Mouse (Mus musculus): ENCODE results near the gene Zc2hc1c. TPM values are rescaled to one million over a fixed set of nuclear protein-coding genes. Genes with fewer than 3 reads are reported as not detected.

The Zc2hc1c gene
- polyA plus RNA-seq, 1 experiment, result 0.53 TPM

DNA sequence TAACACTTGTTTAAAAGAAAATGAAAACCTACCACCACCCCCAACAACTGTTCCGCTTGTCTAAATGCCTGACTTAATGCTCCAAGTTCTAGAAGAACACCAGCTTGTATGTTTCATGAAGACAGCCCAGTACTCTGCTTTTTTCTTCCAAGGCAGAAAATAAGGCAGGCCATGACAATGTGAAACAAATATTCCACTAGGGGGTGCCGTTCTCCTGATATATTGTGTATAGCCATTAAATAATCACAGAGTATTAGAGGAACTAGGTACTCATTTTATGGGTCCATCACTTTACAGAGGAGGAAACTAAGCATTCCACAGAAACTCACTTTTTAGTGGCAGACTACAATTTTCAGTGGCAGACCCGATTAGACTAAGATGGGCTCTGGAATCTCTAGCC is 58.0 kb downstream of the Zc2hc1c start:
- Histone ChIP-seq H3K4me1 (ENCODE audit: control insufficient read depth, insufficient read depth, low read length) (peaks cover 13% of the 10 kb centered on the region), H3K4me3 (ENCODE audit: insufficient read depth, low read length) (no peak overlapping the region), H3K27ac (ENCODE audit: insufficient read depth, low read length) (no peak overlapping the region)
- no peak for TF ChIP-seq POLR2A (IDR thresholded peaks at IDR 0.05; ENCODE audit: low read depth, low read length)
- TF ChIP-seq CTCF (IDR thresholded peaks at IDR 0.05; ENCODE audit: borderline replicate concordance, insufficient read depth, low read length), result no peak

- peaks cover 13% of the 10 kb centered on the region for H3K4me1 ChIP-seq (ENCODE audit: control insufficient read depth, insufficient read depth, low read length)
- TF ChIP-seq POLR2A (IDR thresholded peaks at IDR 0.05; ENCODE audit: low read depth, low read length) (no peak), CTCF (IDR thresholded peaks at IDR 0.05; ENCODE audit: borderline replicate concordance, insufficient read depth, low read length) (no peak)
- H3K4me3 ChIP-seq (ENCODE audit: insufficient read depth, low read length), result no peak overlapping the region
- no peak overlapping the region for H3K27ac ChIP-seq (ENCODE audit: insufficient read depth, low read length)
Observed at GRCm38 (mm10) chr12:85347196-85347595, 58.8 kb downstream of the Zc2hc1c start.

GRCm38 (mm10) chr12:85348338-85348737 is 59.9 kb downstream of the Zc2hc1c start:
- no peak overlapping the region for H3K4me3 ChIP-seq (ENCODE audit: insufficient read depth, low read length)
- H3K4me1 ChIP-seq (ENCODE audit: control insufficient read depth, insufficient read depth, low read length), result peaks cover 13% of the 10 kb centered on the region
- no peak overlapping the region for H3K27ac ChIP-seq (ENCODE audit: insufficient read depth, low read length)
- TF ChIP-seq POLR2A (IDR thresholded peaks at IDR 0.05; ENCODE audit: low read depth, low read length) (no peak), CTCF (IDR thresholded peaks at IDR 0.05; ENCODE audit: borderline replicate concordance, insufficient read depth, low read length) (no peak)

Other genes with a start within 250 kb of the Zc2hc1c start
- gene Prox2, start 177.8 kb upstream of the Zc2hc1c start, polyA plus RNA-seq (2011; ENCODE audit: insufficient read length, low read depth, missing spikeins), result 1.2 and 1.5 TPM in 2 replicates
- gene Dlst, start 177.8 kb upstream of the Zc2hc1c start, polyA plus RNA-seq (2011; ENCODE audit: insufficient read length, low read depth, missing spikeins), result 145 and 151 TPM in 2 replicates
- not detected in 2 replicates for gene Rps6kl1, start 137.3 kb upstream of the Zc2hc1c start, polyA plus RNA-seq (2011; ENCODE audit: insufficient read length, low read depth, missing spikeins)
- gene Pgf, start 110.8 kb upstream of the Zc2hc1c start, polyA plus RNA-seq (2011; ENCODE audit: insufficient read length, low read depth, missing spikeins), result 3.7 and 6.6 TPM in 2 replicates
- 51.1 and 54.8 TPM in 2 replicates for gene Eif2b2, start 69.1 kb upstream of the Zc2hc1c start, polyA plus RNA-seq (2011; ENCODE audit: insufficient read length, low read depth, missing spikeins)
- 13.4 and 14.4 TPM in 2 replicates for gene Mlh3, start 18.0 kb upstream of the Zc2hc1c start, polyA plus RNA-seq (2011; ENCODE audit: insufficient read length, low read depth, missing spikeins)
- 16.4 and 17.7 TPM in 2 replicates for gene Acyp1, start 153 bp upstream of the Zc2hc1c start, polyA plus RNA-seq (2011; ENCODE audit: insufficient read length, low read depth, missing spikeins)
- 59.0 and 65.8 TPM in 2 replicates for gene Nek9, start 50.8 kb downstream of the Zc2hc1c start, polyA plus RNA-seq (2011; ENCODE audit: insufficient read length, low read depth, missing spikeins)
- gene Tmed10, start 86.3 kb downstream of the Zc2hc1c start, polyA plus RNA-seq (2011; ENCODE audit: insufficient read length, low read depth, missing spikeins), result 270 and 282 TPM in 2 replicates
- 5.4 and 9.3 TPM in 2 replicates for gene Fos, start 185.3 kb downstream of the Zc2hc1c start, polyA plus RNA-seq (2011; ENCODE audit: insufficient read length, low read depth, missing spikeins)